Mouse (Mus musculus) kidney, adult 2 months (tissue): ENCODE measurements around the gene Plekhm3.

ENCODE experiments used
- CTCF ChIP-seq: fragments of 200-500 bp; conservative IDR thresholded peaks from 2 replicates; pipeline ENCODE4 v1.5.1; 2011; ENCODE audit warnings: low read depth, mild to moderate bottlenecking, control low read depth, low read length, moderate library complexity, mixed read lengths; ENCODE audit not compliant: insufficient read depth, insufficient read length
- POLR2A ChIP-seq: fragments of 200-500 bp; IDR thresholded peaks from one replicate; pipeline ENCODE4 v1.6.1; 2011; ENCODE audit warnings: low read depth, low read length, control low read depth

DNA sequence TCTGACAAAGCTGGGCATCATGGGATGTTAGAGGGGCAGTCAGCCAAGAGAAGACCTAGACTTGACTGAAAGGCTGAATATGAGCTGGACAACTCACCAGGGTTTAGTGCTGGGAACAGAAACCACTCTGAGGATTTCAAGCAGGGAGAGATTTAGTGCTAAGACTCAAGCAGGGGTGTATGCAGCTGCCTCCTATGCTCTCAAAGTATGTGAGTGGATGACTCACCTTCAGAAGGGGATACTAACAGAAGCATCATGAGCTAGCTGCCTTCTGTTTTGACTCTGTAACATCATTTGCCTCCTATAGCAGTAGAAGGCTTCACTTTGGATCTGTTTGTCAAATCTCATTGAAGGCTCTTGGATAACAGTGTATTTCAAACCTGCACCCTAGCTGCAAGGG lies 212.0 kb downstream of the Plekhm3 start:
- TF ChIP-seq CTCF: no peak
- no peak for TF ChIP-seq POLR2A
